Mouse (Mus musculus) kidney, embryonic 16.5 days (tissue): ENCODE measurements around the gene Chrne. TPM values are rescaled to one million over a fixed set of nuclear protein-coding genes. Genes with fewer than 3 reads are reported as not detected.

Source experiments
- ATAC-seq: fragments of 200-750 bp; cut with Nextera tagmentation; 2 replicates; pipeline ENCODE4 v1.8.0; 2017; ENCODE audit warnings: moderate TSS enrichment; ENCODE audit not compliant: low FRiP score, low TSS enrichment
- H3K27ac ChIP-seq: fragments of 300-500 bp; sonication (generic); 2 replicates; pipeline ENCODE4 v1.5.1; 2014; ENCODE audit warnings: low read length
- H3K27me3 ChIP-seq: fragments of 300-500 bp; sonication (generic); 2 replicates; pipeline ENCODE4 v1.6.1; 2014; ENCODE audit warnings: low read length, control low read depth, mixed read lengths; ENCODE audit not compliant: insufficient read depth
- H3K36me3 ChIP-seq: fragments of 300-500 bp; sonication (generic); 2 replicates; pipeline ENCODE4 v1.6.1; 2014; ENCODE audit warnings: low read length, control low read depth, mixed read lengths; ENCODE audit not compliant: insufficient read depth
- H3K4me1 ChIP-seq: fragments of 300-500 bp; sonication (generic); 2 replicates; pipeline ENCODE4 v1.6.1; 2014; ENCODE audit warnings: low read length, control low read depth, mixed read lengths; ENCODE audit not compliant: insufficient read depth
- H3K4me2 ChIP-seq: fragments of 300-500 bp; sonication (generic); replicated peaks from 2 replicates; pipeline ENCODE4 v1.6.1; 2014; ENCODE audit warnings: low read depth, low read length
- H3K4me3 ChIP-seq: fragments of 300-500 bp; sonication (generic); 2 replicates; pipeline ENCODE4 v1.5.1; 2014; ENCODE audit warnings: mild to moderate bottlenecking, low read length
- H3K9ac ChIP-seq: fragments of 300-500 bp; sonication (generic); replicated peaks from 2 replicates; pipeline ENCODE4 v1.6.1; 2014; ENCODE audit warnings: low read length
- H3K9me3 ChIP-seq: fragments of 300-500 bp; sonication (generic); 2 replicates; pipeline ENCODE4 v1.6.1; 2016; ENCODE audit warnings: low read length, control low read depth
- WGBS: fragments of 180-500 bp; shearing (Covaris S2); extraction: QIAGEN DNeasy Blood & Tissue Kit; methylation state at CpG from one replicate; pipeline ENCODE4 v1.1.7; 2014; 5-methylcytosine and 5-hydroxymethylcytosine counted together
- polyA plus RNA-seq: library from polyadenylated mRNA; unstranded; fragments of >200 nt; fragmentation: Nextera tagmentation; extraction: Ambion mirVana; gene quantifications from 2 replicates; pipeline ENCODE4 v1.2.1, GENCODE M21; 2015

The Chrne gene
- polyA plus RNA-seq, 1 experiment from 2014 or later = 0.19 TPM

GRCm38 (mm10) chr11:70594253-70594989, 24.6 kb downstream of the Chrne start:
- no peaks in the 10 kb centered on the region for H3K9me3 ChIP-seq
- peak overlapping the region; percentile 25; the same call in 1 of the 2 replicates for H3K9ac ChIP-seq
- no peak overlapping the region for H3K4me3 ChIP-seq
- ATAC-seq = no peak
- H3K27me3 ChIP-seq = no peaks in the 10 kb centered on the region
- H3K4me2 ChIP-seq = no peak overlapping the region; the same call in 1 of the 2 replicates
- peaks cover 16% of the 10 kb centered on the region for H3K36me3 ChIP-seq
- H3K4me1 ChIP-seq = peaks cover 20% of the 10 kb centered on the region
- WGBS = 68% methylated on average over 15 of the region's 15 CpGs
- peak overlapping the region; percentile 48; the same call in 1 of the 2 replicates for H3K27ac ChIP-seq

GRCm38 (mm10) chr11:70591733-70592132, 27.3 kb downstream of the Chrne start:
- peaks cover 20% of the 10 kb centered on the region for H3K4me1 ChIP-seq
- H3K27ac ChIP-seq = no peak overlapping the region
- H3K36me3 ChIP-seq = no peaks in the 10 kb centered on the region
- ATAC-seq = no peak
- no peaks in the 10 kb centered on the region for H3K27me3 ChIP-seq
- no peaks in the 10 kb centered on the region for H3K9me3 ChIP-seq
- 76% methylated on average over 1 of the region's 1 CpGs for WGBS
- H3K4me3 ChIP-seq = no peak overlapping the region
- no peak overlapping the region for H3K4me2 ChIP-seq
- no peak overlapping the region for H3K9ac ChIP-seq

- WGBS = 69% methylated on average over 5 of the region's 5 CpGs
- Histone ChIP-seq H3K4me1 (peaks cover 50% of the 10 kb centered on the region), H3K27me3 (no peaks in the 10 kb centered on the region), H3K4me2 (no peak overlapping the region), H3K9me3 (no peaks in the 10 kb centered on the region), H3K4me3 (no peak overlapping the region), H3K9ac (no peak overlapping the region), H3K27ac (no peak overlapping the region), H3K36me3 (no peaks in the 10 kb centered on the region)
- no peak for ATAC-seq
These were observed 32.1 kb downstream of the Chrne start for GRCm38 (mm10) chr11:70586954-70587353.

- ATAC-seq = no peak
- H3K4me2 ChIP-seq = no peak overlapping the region
- peaks cover 46% of the 10 kb centered on the region for H3K4me1 ChIP-seq
- H3K4me3 ChIP-seq = no peak overlapping the region
- no peak overlapping the region for H3K27ac ChIP-seq
- H3K9me3 ChIP-seq = no peaks in the 10 kb centered on the region
- WGBS = 87% methylated on average over 3 of the region's 3 CpGs
- no peaks in the 10 kb centered on the region for H3K36me3 ChIP-seq
- no peak overlapping the region; the same call in 1 of the 2 replicates for H3K9ac ChIP-seq
- no peaks in the 10 kb centered on the region for H3K27me3 ChIP-seq
These were observed 32.8 kb downstream of the Chrne start for GRCm38 (mm10) chr11:70586261-70586660.

- no peak overlapping the region for H3K4me2 ChIP-seq
- no peaks in the 10 kb centered on the region for H3K9me3 ChIP-seq
- H3K4me1 ChIP-seq = peaks cover 46% of the 10 kb centered on the region
- peak overlapping the region; percentile 33; the same call in 1 of the 2 replicates for H3K9ac ChIP-seq
- no peak overlapping the region for H3K4me3 ChIP-seq
- peak; percentile 94 for ATAC-seq
- 16% methylated on average over 7 of the region's 7 CpGs for WGBS
- H3K27me3 ChIP-seq = no peaks in the 10 kb centered on the region
- H3K27ac ChIP-seq = peak overlapping the region; percentile 74
- H3K36me3 ChIP-seq = no peaks in the 10 kb centered on the region
These were observed 33.6 kb downstream of the Chrne start for GRCm38 (mm10) chr11:70585457-70585856.

GRCm38 (mm10) chr11:70583775-70584174, 35.2 kb downstream of the Chrne start:
- ATAC-seq = no peak
- WGBS = 82% methylated on average over 7 of the region's 7 CpGs

GRCm38 (mm10) chr11:70583022-70583714, 35.8 kb downstream of the Chrne start:
- peaks cover 53% of the 10 kb centered on the region for H3K4me1 ChIP-seq
- no peaks in the 10 kb centered on the region for H3K9me3 ChIP-seq
- no peak overlapping the region for H3K4me3 ChIP-seq
- H3K9ac ChIP-seq = no peak overlapping the region
- H3K27me3 ChIP-seq = no peaks in the 10 kb centered on the region
- no peaks in the 10 kb centered on the region for H3K36me3 ChIP-seq
- 57% methylated on average over 6 of the region's 6 CpGs for WGBS
- no peak overlapping the region for H3K4me2 ChIP-seq
- ATAC-seq = no peak
- H3K27ac ChIP-seq = peak overlapping the region; percentile 57

More at GRCm38 (mm10) chr11:70583775-70584174, 35.2 kb downstream of the Chrne start:
- H3K27me3 ChIP-seq = no peaks in the 10 kb centered on the region
- H3K4me3 ChIP-seq = no peak overlapping the region
- no peak overlapping the region for H3K4me2 ChIP-seq
- no peaks in the 10 kb centered on the region for H3K36me3 ChIP-seq
- H3K9ac ChIP-seq = no peak overlapping the region
- H3K4me1 ChIP-seq = peaks cover 53% of the 10 kb centered on the region
- no peaks in the 10 kb centered on the region for H3K9me3 ChIP-seq
- peak overlapping the region; percentile 57 for H3K27ac ChIP-seq

GRCm38 (mm10) chr11:70582196-70582595, 36.8 kb downstream of the Chrne start:
- 53% methylated on average over 3 of the region's 3 CpGs for WGBS

GRCm38 (mm10) chr11:70580921-70581320, 38.1 kb downstream of the Chrne start:
- Histone ChIP-seq H3K9ac (no peak overlapping the region), H3K4me2 (no peak overlapping the region), H3K36me3 (no peaks in the 10 kb centered on the region), H3K4me1 (peaks cover 60% of the 10 kb centered on the region), H3K9me3 (no peaks in the 10 kb centered on the region), H3K27me3 (no peaks in the 10 kb centered on the region), H3K27ac (peak overlapping the region; percentile 21; the same call in 1 of the 2 replicates), H3K4me3 (no peak overlapping the region)
- 78% methylated on average over 3 of the region's 3 CpGs for WGBS
- no peak for ATAC-seq

More at GRCm38 (mm10) chr11:70582196-70582595, 36.8 kb downstream of the Chrne start:
- H3K36me3 ChIP-seq = no peaks in the 10 kb centered on the region
- H3K4me2 ChIP-seq = no peak overlapping the region
- H3K9me3 ChIP-seq = no peaks in the 10 kb centered on the region
- H3K27ac ChIP-seq = no peak overlapping the region
- no peak overlapping the region for H3K9ac ChIP-seq
- peaks cover 62% of the 10 kb centered on the region for H3K4me1 ChIP-seq
- no peak for ATAC-seq
- no peaks in the 10 kb centered on the region for H3K27me3 ChIP-seq
- H3K4me3 ChIP-seq = no peak overlapping the region

- ATAC-seq = no peak
- Histone ChIP-seq H3K4me2 (no peak overlapping the region), H3K9me3 (no peaks in the 10 kb centered on the region), H3K9ac (no peak overlapping the region), H3K27ac (no peak overlapping the region), H3K4me1 (peaks cover 54% of the 10 kb centered on the region), H3K27me3 (no peaks in the 10 kb centered on the region), H3K4me3 (no peak overlapping the region), H3K36me3 (no peaks in the 10 kb centered on the region)
- WGBS = 44% methylated on average over 5 of the region's 5 CpGs
These were observed 38.7 kb downstream of the Chrne start for GRCm38 (mm10) chr11:70580358-70580720.
